Mouse (Mus musculus) C2C12 (cell line): ENCODE data around the gene Serinc1.

Experiments
- CTCF ChIP-seq: IDR thresholded peaks from one replicate; pipeline ENCODE4 v1.5.1; 2011; ENCODE audit not compliant: control insufficient read depth, insufficient read depth, insufficient read length
- FOSL1 ChIP-seq: IDR thresholded peaks from one replicate; pipeline ENCODE4 v1.8.0; 2011; ENCODE audit warnings: mild to moderate bottlenecking, low read length; ENCODE audit not compliant: poor library complexity, insufficient read depth, severe bottlenecking

- TF ChIP-seq CTCF (no peak), FOSL1 (no peak)
Measured at GRCm38 (mm10) chr10:57487201-57487600, 45.1 kb downstream of the Serinc1 start.
